Mouse (Mus musculus) thymus, postnatal 0 days (tissue): ENCODE measurements around the gene Nfix. TPM values are rescaled to one million over a fixed set of nuclear protein-coding genes. Genes with fewer than 3 reads are reported as not detected.

ENCODE experiments used
- DNase-seq: peaks from one replicate; pipeline ENCODE4 v3.0.0-alpha.2; 2015; ENCODE audit warnings: low spot score
- polyA plus RNA-seq: library from polyadenylated mRNA; unstranded; fragments of >200 nt; fragmentation: Nextera tagmentation; extraction: Ambion mirVana; gene quantifications from 2 replicates; pipeline ENCODE4 v1.2.1, GENCODE M21; 2015

Gene Nfix
- polyA plus RNA-seq, 1 experiment from 2014 or later: 11.7 TPM

DNA sequence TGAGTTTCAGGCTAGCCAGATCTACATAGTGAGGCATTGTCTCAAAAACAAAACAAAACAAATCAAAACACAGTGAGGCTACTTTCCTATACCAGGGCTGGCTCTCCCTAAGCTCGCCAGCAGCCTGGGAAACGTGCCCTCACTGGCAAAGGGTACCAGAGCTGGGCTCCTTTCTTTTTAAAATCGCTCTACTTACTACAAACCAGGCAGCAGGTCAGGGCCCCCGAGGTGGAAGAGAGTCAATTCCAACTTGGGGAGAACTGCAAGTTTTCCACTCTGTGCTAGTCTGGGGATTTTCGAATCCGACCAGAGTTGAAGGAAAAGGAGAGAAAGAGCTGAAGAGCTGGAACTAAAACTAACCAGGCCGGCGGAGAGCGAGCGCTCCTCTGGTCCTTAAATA is 17.5 kb downstream of the Nfix start:
- no peak for DNase-seq

DNA sequence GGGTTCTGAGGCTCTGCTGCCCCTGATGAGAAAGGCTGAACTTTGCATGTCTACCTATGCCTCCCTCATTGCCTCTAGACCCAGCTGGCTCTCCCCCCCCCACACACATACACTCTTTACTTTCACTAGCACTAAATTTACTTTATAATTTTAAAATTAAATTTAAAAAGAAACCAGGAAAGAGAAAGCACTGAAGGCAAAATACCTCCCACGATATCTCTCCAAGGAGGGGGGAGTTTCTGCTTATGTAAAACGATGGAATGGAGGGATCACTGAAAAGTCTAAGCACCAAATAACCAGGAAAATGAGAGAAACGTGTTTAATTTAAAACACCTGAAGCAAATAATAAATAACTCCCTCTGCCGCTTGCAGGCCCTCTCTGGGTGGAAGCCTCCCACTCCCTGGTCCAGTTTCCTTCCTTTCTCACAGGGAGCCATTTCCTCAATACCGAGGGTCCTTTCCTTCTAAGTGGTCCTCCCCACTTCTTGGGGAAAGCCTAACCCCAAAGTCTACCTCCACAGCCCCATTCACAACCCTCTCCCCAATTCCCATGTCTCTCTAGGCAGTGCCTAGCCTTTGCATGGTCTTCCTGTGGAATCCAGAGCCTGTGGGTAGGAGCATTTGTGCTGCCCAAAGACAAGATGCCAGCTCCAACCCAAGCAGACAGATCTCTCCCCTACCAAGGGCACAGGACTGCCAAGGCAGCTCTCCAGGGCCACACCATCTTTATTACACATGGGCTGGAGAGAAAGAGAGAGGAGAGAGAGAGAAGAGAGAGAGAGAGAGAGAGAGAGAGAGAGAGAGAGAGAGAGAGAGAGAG is 18.2 kb downstream of the Nfix start:
- no peak for DNase-seq

DNA sequence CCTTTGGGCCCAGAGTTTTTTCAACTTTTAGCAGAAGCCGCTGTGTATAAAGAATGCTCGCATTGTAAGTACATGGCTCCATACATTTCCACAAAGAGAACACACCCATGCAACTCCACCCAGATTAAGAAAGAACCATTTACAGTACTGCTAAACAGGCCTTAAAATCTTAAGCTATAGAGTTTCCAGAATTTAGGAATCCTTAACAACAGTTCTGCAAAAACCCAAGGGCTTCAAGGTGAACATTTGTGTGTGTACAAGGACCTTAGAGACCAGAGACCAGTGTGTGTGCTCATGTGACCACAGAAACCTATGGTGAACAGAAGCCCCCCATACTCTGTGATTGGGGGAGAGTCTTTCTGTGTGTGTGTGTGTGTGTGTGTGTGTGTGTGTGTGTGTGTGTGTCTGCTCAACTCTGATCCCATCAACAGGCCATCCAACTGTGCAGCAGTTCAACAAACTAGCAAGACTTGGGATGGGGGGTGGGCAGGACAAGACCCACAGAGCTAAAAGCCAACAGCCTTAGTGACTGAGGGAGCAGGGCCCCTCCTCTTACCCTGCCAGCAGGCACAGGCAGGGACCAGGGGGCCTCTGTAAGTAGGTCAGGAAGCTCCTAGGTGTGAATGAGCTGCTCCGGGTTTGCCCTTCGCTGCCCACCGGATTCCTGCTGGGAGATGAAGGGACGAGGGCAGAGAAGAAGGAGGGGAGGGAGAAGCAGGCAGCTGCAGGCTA is 19.0 kb downstream of the Nfix start:
- DNase-seq: no peak

DNA sequence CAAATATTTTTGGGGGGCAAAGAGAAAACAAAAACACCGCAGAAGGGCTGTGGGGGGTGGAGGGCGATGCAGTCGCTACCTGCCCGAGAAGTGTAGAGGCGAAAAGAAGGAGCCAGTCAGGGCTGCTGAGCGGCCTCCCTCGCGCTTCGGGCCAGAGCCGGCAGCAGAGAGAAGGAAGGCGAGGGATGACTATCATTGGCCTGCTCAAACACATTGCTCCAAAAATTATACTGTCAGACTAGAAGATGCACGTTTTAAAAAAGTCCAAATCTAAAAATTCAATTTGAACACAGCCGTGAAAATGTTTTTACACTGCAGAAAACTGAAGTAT is 20.0 kb downstream of the Nfix start:
- no peak for DNase-seq

DNA sequence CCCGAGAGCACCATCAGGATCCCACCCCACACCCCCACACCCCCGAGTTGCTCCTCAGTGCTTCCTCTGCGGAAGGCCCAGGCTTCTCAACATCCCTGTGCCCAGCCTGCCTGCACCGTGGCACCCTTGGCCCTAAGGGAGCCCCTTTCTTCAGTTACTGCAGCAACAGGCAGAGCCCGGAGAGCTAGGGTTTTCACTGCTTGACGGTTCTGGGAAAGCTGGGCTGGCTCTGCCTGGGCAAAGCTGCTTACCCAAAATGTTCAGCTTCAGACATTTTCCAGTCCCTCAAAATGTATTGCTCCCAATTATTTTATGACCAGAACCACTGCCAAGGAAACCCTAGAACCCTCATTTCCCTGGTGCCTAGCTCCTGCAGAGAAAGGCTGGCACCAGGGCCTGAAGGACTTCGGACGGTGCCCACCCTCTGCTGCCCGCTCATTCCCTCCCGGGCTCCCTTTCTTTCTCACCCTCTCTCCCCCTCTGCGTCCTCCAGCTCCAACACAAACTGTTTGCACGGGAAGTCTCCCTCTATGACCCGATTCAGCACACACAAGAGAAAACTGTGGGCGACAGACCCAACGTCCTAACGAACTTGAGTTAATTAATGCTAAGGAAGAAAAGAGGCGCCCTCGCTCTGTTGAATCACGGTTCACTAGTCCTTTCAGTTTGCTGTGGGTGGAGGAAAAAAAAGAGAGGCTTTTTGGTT is 20.5 kb downstream of the Nfix start:
- no peak for DNase-seq

DNA sequence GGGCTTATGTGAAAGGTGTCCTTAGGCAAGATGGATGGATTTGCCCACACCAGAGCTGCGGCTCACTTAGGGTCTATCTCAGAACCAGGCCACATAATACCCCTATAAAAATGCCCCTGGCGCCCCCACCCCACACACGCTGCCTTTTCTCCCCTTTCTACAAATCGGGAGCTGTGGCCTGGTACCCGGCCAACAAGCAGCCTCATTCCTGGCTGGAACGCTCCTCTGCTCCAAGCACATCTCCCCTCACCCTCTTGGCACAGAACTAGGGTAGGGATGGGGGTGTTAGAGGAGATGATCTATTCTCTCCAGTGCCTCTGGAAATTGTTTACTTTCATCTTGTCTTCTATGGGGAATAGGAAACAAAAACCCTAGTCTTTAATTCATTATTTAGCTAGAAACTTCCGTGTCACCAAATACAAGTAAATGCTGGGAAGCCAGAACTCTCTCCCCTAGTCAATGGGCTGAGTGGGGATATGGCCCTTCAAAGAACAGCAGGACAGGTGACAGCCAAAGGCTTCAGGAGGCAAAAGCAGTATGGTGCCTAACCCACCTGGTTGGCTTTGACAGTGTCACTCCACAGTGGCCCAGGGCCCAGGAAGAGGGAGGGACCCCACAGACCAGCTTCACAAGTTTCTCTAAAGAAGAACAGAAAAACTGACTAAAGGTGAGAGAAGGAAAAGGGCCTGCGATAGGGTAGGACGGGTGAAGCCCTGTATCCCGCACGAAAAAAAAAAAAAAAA is 21.3 kb downstream of the Nfix start:
- no peak for DNase-seq

DNA sequence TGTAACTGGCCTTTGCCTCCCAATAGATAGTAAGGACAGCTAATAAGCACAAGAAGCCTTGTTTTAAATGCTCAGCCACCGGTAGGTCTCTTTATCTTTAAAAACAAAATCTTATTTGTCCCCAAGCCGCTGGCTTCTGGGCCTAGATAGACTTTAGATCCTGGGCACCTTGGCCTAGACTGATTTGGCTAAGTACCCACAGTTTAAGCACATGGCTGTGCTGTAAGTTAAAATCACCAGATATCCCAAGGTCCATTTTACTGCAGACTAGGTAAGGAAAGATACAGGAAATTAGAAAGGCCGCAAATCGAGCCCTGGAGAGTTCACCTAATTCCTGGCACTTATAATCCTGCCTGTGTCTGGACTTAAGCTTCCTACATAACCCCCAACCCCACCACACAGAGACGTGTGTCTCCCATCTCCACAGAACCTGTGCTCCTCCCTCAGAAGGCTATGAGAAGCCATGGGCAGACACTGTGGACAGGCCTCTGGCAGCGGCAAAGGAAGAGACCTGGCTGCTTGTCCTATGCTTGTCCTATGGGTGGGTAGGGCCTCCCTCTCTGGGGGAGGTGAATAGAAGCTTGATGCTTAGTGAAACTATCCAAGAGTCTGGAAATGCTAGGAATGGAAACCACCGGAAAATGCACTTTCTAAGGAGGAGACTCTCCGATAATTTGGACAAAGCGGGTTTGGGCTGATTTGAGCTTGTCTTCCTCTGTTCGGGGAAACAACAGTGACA is 22.1 kb downstream of the Nfix start:
- DNase-seq: no peak

DNA sequence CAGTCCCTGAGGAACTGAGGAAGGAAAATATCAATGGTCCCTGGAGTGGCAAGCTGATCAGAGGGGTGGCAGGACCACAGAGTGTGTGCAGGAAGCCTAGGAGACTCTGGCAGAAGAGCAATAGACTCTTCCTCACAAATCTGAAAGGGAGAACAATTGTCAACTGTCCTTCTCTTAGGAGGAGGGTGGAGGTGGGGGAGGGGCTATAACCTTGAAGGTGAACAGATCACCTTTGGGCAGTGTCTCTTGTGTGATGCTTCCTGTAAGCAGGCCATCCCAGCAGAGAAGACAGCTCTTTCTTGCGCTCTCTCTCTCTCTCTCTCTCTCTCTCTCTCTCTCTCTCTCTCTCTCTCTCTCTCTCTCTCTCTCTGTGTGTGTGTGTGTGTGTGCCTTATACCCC is 23.6 kb downstream of the Nfix start:
- DNase-seq: no peak

DNA sequence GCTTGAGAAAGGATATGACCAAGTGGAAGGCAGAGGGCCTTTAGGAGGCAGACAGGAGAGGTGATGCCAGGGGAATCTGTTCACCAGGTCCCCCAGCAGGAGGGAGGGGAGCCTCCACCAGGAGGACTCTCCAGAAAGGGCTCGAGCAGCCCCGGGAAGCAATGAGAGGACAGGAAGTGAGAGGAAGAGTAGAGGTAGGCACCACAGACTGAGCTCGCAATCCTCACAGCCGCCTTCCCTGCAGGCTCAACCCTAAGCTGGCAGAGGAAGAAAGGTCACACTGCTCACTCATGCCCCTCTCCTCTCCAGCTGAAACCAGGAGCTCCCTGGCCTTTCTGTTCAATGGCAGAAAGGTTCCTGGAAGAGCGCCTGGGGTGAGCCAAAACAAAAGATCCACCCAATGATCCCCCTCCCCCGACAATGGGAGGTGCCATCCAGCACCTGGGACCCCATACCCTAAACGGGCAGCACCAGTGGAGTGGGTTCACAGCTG is 24.5 kb downstream of the Nfix start:
- DNase-seq: no peak

DNA sequence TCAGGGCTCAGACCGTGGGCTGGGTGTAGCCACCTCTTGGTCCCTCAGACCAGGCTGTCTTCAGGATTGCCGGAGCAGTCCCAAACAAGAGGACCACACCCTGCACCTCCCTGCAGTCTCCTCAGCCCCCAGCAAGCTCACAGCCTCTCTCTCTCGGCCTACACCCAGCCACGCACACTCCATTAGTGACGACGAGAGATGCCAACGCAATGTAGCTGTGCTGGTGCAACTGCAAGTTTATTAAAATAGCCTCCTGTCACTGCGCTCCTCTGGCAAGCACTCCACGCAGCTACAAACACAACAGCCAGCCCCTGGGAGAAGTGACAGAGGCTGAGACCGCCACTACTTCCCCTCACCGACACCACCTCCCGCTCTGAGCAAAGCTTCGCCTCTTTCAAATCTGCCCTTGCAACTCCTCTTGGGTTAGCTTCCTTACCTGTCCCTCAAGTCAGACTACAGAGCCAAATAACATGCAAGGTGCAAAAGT is 25.0 kb downstream of the Nfix start:
- no peak for DNase-seq

DNA sequence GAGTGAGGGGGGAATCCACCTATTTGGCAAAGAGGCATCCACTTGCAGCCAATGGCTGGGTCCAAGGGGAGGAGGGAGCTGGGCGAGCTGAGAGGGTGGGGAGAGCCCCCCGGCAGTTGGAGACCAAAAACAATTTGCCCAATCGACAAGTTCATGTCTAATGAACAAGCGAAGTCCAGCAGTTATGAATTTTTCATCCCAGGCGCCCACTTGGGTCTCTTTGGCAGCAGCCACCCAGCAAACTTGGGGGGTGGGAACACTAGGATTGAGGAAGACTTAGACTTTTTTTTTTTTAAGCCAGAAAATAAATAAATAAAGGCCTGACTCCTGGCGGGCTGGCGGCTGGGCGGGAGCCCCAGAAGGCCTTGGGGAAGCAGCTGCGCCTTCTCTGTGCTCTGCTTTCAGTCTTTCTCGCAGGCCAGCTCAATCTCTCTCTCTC is 25.7 kb downstream of the Nfix start:
- DNase-seq: no peak

DNA sequence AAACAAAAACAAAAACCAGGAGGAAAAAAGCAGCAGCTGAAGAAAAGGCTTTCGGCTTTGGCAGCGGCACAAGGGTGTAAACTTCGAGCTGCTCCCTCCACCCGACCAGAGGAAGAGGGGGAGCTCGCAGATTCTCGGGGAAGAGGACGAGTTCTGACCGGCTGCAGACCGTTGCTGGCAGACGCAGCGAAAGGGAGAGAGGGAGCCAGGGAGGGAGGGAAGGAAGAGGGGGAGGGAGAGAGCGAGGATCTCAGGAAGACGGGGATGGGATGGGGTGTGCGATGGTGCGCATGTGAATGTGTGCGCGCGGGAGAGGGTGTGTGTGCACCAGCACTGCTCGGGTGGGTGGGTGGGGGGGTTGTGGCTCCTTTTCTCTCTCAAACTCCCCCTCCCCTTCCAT is 26.3 kb downstream of the Nfix start:
- no peak for DNase-seq

DNA sequence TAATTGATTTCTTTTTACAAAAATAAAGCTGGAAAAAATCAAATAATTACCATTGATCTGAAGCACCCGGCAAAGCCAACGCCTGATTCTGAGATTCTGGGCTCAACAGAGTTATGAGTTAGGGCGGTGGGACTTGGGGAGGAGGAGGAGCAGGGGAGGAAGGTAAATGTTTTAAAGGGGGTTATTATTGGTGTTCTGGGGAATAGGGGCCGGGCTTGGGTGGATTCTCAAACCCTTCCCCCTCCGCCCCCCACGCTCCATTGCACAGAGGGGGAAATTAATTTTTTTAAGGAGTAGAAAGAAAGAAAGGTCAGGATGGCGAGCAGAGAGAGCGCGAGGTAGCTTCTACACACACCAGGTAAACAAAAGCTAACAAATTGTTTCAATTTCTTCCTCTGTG is 26.8 kb downstream of the Nfix start:
- no peak for DNase-seq

DNA sequence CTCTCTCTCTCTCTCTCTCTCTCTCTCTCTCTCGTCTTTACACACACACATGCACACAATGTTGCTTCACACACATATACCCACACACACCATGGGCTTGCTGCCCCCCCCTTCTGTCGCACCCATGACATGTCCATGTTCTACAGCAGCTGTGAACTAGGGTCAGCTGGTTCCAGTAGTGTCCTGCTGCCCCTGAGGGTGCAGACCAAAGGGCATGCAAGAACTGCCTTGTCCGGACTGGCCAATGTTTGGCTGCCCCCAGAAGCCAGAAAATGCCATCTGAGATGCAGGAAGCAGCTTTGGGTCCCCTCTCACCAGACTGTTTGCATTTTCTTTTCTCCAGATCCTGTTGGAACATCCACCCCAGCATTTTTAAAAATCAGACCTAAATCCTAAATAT is 27.5 kb downstream of the Nfix start:
- no peak for DNase-seq

DNA sequence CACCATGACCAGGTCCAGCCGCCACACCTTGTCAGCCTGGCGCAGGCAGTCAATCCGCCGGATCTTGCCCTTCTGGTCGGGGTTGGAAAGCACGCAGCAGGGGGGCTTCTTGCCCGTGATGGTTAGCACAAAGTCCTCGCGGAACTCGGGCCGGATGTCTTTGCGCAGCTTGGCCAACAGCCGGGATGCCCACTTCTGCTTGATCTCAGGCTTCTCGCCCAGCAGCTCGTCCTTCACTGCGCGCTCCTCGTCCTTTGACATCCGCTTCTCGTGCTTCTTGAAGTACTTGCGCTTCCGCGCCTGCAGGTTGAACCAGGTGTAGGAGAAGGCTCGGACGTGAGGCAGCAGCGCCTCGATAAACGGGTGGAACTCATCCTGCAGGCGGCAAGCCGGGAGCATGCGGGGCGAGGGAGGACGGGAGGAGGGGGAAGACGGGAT is 28.2 kb downstream of the Nfix start:
- DNase-seq: no peak

DNA sequence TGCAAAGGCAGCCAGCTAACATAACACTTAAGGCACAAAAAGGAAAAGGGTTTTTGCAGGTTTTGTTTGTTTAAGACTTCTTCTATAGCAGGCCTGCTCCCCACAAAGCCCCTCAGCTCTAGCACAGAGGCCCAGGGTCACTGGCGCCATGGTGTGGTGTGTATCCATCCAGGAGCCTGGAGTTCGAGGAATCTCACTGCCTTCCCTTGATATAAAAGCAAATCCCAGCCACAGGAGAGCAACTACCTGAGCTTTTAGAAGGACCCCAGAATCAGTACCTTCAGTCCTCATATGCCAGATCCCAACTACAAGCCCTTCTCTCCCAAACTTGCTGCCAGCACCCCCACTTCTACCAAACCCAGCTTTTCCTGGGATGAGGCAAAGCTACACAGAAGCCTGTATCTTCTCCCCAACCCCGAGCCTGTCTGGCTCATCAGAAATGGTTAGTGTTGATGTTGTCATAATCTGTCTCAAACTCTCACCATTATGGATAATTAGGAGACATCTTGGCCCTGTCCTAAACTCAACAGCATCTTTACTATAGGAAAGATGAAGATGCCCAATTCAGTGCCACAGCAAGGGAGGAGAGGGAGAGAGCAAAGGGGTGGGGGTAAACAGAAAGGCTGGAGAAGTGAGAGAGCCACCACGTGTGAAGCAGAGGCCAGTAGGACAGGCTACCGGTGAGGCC is 29.0 kb downstream of the Nfix start:
- no peak for DNase-seq

DNA sequence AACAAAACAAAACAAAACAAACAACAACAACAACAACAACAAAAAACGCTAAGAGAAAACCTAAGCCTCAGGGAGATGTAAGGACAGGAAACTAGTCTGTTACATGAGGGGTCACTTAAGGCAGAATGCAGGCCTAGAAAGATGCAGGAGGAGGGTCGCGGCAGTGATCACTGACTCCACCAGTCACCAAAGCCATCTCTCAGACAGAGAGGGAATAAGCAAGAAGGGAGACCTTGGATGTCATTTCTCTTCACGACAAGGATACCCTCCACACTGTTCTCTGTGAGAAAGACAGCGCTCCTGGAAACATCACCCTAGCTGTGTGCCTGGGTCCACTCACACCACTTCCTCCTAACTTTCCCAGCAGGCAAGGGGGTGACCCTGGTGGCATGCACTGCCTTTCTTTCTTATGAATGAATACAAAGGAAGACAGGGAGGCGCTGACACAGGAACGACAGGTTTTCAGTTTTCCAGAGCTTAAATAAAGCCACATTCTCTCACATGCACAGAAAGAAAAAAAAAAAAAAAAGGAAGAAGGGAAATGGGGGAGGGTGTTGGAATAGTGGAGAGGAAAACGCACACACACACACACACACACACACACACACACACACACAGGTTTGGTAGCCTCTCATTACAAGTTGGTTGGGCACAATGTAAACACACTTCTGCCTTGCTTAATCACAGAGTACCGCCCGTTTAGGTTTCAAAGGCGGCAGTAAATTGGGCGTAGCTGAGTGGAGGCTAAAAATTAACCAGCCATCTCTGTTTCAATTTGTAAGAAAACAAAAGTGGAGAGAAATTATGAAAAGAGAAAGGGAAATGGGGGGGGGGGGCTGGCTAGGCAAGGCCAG is 29.8 kb downstream of the Nfix start:
- DNase-seq: no peak

DNA sequence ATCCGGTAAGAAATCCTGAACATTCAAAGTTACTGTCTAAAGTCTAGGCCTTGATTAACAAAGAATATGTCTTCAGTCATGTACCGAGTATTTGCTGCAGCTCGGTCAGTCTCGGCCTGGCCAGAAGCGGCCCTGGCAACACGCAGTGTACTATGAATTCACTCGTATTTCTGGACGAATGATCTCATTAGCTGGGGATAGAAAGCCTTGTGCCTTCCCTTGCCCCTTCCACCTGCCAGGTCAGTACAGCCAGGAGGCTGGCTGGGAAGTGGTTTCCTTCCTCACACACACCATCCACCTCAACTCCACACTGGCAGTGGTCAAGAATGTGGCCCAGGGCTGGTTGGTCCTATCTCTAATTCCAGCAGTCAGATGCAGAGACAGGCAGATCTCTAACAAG is 30.8 kb downstream of the Nfix start:
- DNase-seq: no peak
